Mouse (Mus musculus) heart, postnatal 0 days (tissue): ENCODE measurements around the gene Slamf8.

Experiments used
- CTCF ChIP-seq: IDR thresholded peaks from 2 replicates; pipeline ENCODE4 v1.5.1; 2016; ENCODE audit warnings: antibody characterized with exemption, control low read depth, low read depth
- EP300 ChIP-seq: IDR thresholded peaks from 2 replicates; pipeline ENCODE4 v1.6.1; 2016; ENCODE audit warnings: antibody characterized with exemption, low read depth

- no peak for TF ChIP-seq CTCF
- no peak for TF ChIP-seq EP300
These were observed 5.3 kb downstream of the Slamf8 start for GRCm38 (mm10) chr1:172585026-172585425.
